Mouse (Mus musculus) gonadal fat pad, adult 2 months (tissue): ENCODE data around the gene Tcp10b. TPM values are rescaled to one million over a fixed set of nuclear protein-coding genes. Genes with fewer than 3 reads are reported as not detected.

ENCODE experiments used
- polyA plus RNA-seq: library from polyadenylated mRNA; depleted of rRNA; stranded (reverse); fragments of >200 nt; gene quantifications from 2 replicates; pipeline ENCODE4 v1.2.3, GENCODE M21; 2012; rRNA removed

Gene Tcp10b
- polyA plus RNA-seq, 1 experiment: 0.73 TPM

Other genes with a start within 250 kb of the Tcp10b start
- 0.19 and 0.27 TPM in 2 replicates for gene Mas1, start 193.0 kb upstream of the Tcp10b start, polyA plus RNA-seq
- gene Mrgprh, start 185.1 kb upstream of the Tcp10b start, polyA plus RNA-seq: 0.46 and 0.53 TPM in 2 replicates
- 4.4 and 5.2 TPM in 2 replicates for gene Pnldc1, start 150.9 kb upstream of the Tcp10b start, polyA plus RNA-seq
- gene Tcp1, start 145.4 kb upstream of the Tcp10b start, polyA plus RNA-seq: 76.0 and 91.3 TPM in 2 replicates
- 26.7 and 27.6 TPM in 2 replicates for gene Mrpl18, start 144.8 kb upstream of the Tcp10b start, polyA plus RNA-seq
- 8.9 and 10.2 TPM in 2 replicates for gene Acat3, start 120.5 kb upstream of the Tcp10b start, polyA plus RNA-seq
- 85.2 and 92.9 TPM in 2 replicates for gene Acat2, start 100.4 kb upstream of the Tcp10b start, polyA plus RNA-seq
- 19.7 and 23.7 TPM in 2 replicates for gene Wtap, start 66.9 kb upstream of the Tcp10b start, polyA plus RNA-seq
- gene Sod2, start 54.3 kb upstream of the Tcp10b start, polyA plus RNA-seq: 384 and 499 TPM in 2 replicates
- 0.39 and 0.42 TPM in 2 replicates for gene Gpr31b, start 8.8 kb upstream of the Tcp10b start, polyA plus RNA-seq
- gene Unc93a, start 70.7 kb downstream of the Tcp10b start, polyA plus RNA-seq: 1.2 and 1.8 TPM in 2 replicates
- not detected in 2 replicates for gene Smok2a, start 160.1 kb downstream of the Tcp10b start, polyA plus RNA-seq
- gene Smok2b, start 169.2 kb downstream of the Tcp10b start, polyA plus RNA-seq: not detected in 2 replicates